Mouse (Mus musculus) neural tube, embryonic 12.5 days (tissue): ENCODE measurements at regions not wholly inside any gene's neighbourhood (a gene's known extent, or its start where the extent isn't known, plus 50 kb on each side); places are given as distances from the start of the nearest gene placed in this dataset.
"Not testable (repeated sequence)": the region's sequence is repeated elsewhere in the genome, so short reads cannot be mapped to it uniquely, and the experiment has no call there.

Source experiments
- ATAC-seq: fragments of 200-750 bp; cut with Nextera tagmentation; 2 replicates; pipeline ENCODE4 v1.8.0; 2017; ENCODE audit warnings: low read depth, mild to moderate bottlenecking, moderate TSS enrichment, moderate library complexity; ENCODE audit not compliant: low FRiP score
- H3K27ac ChIP-seq: fragments of 300-500 bp; sonication (generic); 2 replicates; pipeline ENCODE4 v1.5.1; 2016
- H3K27me3 ChIP-seq: fragments of 300-500 bp; sonication (generic); replicated peaks from 2 replicates; pipeline ENCODE4 v1.6.1; 2016; ENCODE audit warnings: mild to moderate bottlenecking
- H3K36me3 ChIP-seq: fragments of 300-500 bp; sonication (generic); 2 replicates; pipeline ENCODE4 v1.6.1; 2016; ENCODE audit warnings: mild to moderate bottlenecking
- H3K4me1 ChIP-seq: fragments of 300-500 bp; sonication (generic); 2 replicates; pipeline ENCODE4 v1.6.1; 2016
- H3K4me2 ChIP-seq: fragments of 300-500 bp; sonication (generic); replicated peaks from 2 replicates; pipeline ENCODE4 v1.6.1; 2016; ENCODE audit warnings: mild to moderate bottlenecking
- H3K4me3 ChIP-seq: fragments of 300-500 bp; sonication (generic); 2 replicates; pipeline ENCODE4 v1.5.1; 2016
- H3K9ac ChIP-seq: fragments of 300-500 bp; sonication (generic); 2 replicates; pipeline ENCODE4 v1.6.1; 2016; ENCODE audit warnings: mild to moderate bottlenecking
- H3K9me3 ChIP-seq: fragments of 300-500 bp; sonication (generic); 2 replicates; pipeline ENCODE4 v1.6.1; 2016; ENCODE audit warnings: mild to moderate bottlenecking
- WGBS: fragments of 180-500 bp; shearing (Covaris S2); methylation state at CpG from one replicate; pipeline ENCODE4 v1.1.7; 2016; 5-methylcytosine and 5-hydroxymethylcytosine counted together

- not testable (repeated sequence) for ATAC-seq, H3K36me3 ChIP-seq, H3K4me2 ChIP-seq, H3K9me3 ChIP-seq, H3K4me3 ChIP-seq, H3K9ac ChIP-seq, H3K27me3 ChIP-seq, H3K27ac ChIP-seq
- H3K4me1 ChIP-seq = peaks cover 16% of the 10 kb centered on the region
- 96% methylated on average over 1 of the region's 1 CpGs for WGBS
Measured at GRCm38 (mm10) chr1:59425771-59426170, 56.5 kb upstream of the Fzd7 start.

- H3K4me2 ChIP-seq = no peak overlapping the region
- ATAC-seq = no peak
- 70% methylated on average over 9 of the region's 10 CpGs for WGBS
Measured at GRCm38 (mm10) chr1:59426346-59427203, 55.6 kb upstream of the Fzd7 start.

DNA sequence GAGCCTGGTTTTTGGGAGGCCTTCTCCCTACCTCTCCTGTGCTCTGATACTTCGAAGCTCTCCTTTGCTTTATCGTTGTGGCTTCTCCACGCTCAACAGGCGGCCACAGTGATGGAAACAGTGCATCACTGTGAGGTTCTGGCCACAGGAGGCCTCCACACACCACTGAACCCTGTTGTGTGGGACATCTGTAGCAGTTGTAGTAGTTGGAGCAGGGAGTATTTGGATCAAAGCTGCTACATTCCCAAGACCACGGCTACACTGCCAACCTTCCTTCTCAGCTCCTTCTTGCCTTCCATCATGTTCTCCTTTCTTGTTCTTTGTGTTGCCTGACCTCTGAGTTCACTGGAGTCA is 55.0 kb upstream of the Fzd7 start:
- 58% methylated on average over 5 of the region's 5 CpGs for WGBS
- no peaks in the 10 kb centered on the region for H3K27me3 ChIP-seq
- no peak overlapping the region for H3K9ac ChIP-seq
- H3K4me1 ChIP-seq = peaks cover 16% of the 10 kb centered on the region
- H3K9me3 ChIP-seq = no peaks in the 10 kb centered on the region
- no peaks in the 10 kb centered on the region for H3K36me3 ChIP-seq
- ATAC-seq = no peak
- H3K4me3 ChIP-seq = no peak overlapping the region
- no peak overlapping the region for H3K27ac ChIP-seq
- no peak overlapping the region for H3K4me2 ChIP-seq

More at GRCm38 (mm10) chr1:59426346-59427203, 55.6 kb upstream of the Fzd7 start:
- H3K27me3 ChIP-seq = no peaks in the 10 kb centered on the region
- no peaks in the 10 kb centered on the region for H3K36me3 ChIP-seq
- no peak overlapping the region for H3K4me3 ChIP-seq
- H3K27ac ChIP-seq = no peak overlapping the region
- no peak overlapping the region for H3K9ac ChIP-seq
- H3K4me1 ChIP-seq = peaks cover 16% of the 10 kb centered on the region
- H3K9me3 ChIP-seq = no peaks in the 10 kb centered on the region

DNA sequence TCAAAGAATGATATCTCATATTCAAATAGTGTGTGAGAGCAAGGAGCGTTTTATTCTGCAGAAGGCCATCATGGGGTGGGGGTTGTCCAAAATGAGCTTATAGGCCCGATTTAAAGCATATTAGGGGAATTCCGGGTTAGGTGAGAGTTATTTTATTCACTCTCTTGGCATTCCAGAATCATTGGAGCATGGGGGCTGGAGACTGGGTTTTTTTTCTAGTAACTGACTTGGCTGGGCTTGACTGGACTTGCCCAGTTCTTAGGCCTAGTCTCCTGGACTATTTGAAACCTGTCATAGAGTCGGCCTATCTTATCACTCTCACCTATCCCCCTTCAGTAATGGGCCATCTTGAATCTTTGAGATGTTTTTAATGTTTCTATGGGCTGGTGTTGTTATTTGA is 52.9 kb upstream of the Fzd7 start:
- 92% methylated on average over 4 of the region's 4 CpGs for WGBS
- H3K4me2 ChIP-seq = no peak overlapping the region
- no peak overlapping the region for H3K27ac ChIP-seq
- no peak overlapping the region for H3K9ac ChIP-seq
- H3K27me3 ChIP-seq = no peaks in the 10 kb centered on the region
- ATAC-seq = no peak
- no peaks in the 10 kb centered on the region for H3K9me3 ChIP-seq
- no peaks in the 10 kb centered on the region for H3K36me3 ChIP-seq
- no peaks in the 10 kb centered on the region for H3K4me1 ChIP-seq
- H3K4me3 ChIP-seq = no peak overlapping the region

GRCm38 (mm10) chr1:59430234-59430633 is 52.0 kb upstream of the Fzd7 start:
- ATAC-seq = no peak
- no peaks in the 10 kb centered on the region for H3K27me3 ChIP-seq
- no peaks in the 10 kb centered on the region for H3K36me3 ChIP-seq
- no peak overlapping the region for H3K4me3 ChIP-seq
- H3K27ac ChIP-seq = no peak overlapping the region
- H3K9ac ChIP-seq = no peak overlapping the region
- H3K4me2 ChIP-seq = no peak overlapping the region
- no peaks in the 10 kb centered on the region for H3K4me1 ChIP-seq
- no peaks in the 10 kb centered on the region for H3K9me3 ChIP-seq
- 92% methylated on average over 3 of the region's 3 CpGs for WGBS

- 91% methylated on average over 6 of the region's 6 CpGs for WGBS
- Histone ChIP-seq H3K27me3 (no peaks in the 10 kb centered on the region), H3K9me3 (no peaks in the 10 kb centered on the region), H3K4me1 (no peaks in the 10 kb centered on the region), H3K4me2 (no peak overlapping the region), H3K9ac (no peak overlapping the region), H3K36me3 (no peaks in the 10 kb centered on the region), H3K27ac (no peak overlapping the region), H3K4me3 (no peak overlapping the region)
- no peak for ATAC-seq
Measured at GRCm38 (mm10) chr1:59430886-59431486, 51.2 kb upstream of the Fzd7 start.
